Mouse (Mus musculus) embryonic facial prominence, embryonic 10.5 days (tissue): ENCODE data around the gene Abca2. TPM values are rescaled to one million over a fixed set of nuclear protein-coding genes. Genes with fewer than 3 reads are reported as not detected.
A peak's percentile ranks its signal among the peaks of the same experiment; 100 is the strongest.
"Not testable (repeated sequence)": the region's sequence is repeated elsewhere in the genome, so short reads cannot be mapped to it uniquely, and the experiment has no call there.

Experiments used
- DNase-seq: peaks from one replicate; pipeline ENCODE4 v3.0.0-alpha.2; 2017; ENCODE audit warnings: low spot score
- H3K27ac ChIP-seq: fragments of 300-500 bp; sonication (generic); replicated peaks from 2 replicates; pipeline ENCODE4 v1.5.1; 2016; ENCODE audit warnings: mild to moderate bottlenecking
- H3K27me3 ChIP-seq: fragments of 300-500 bp; sonication (generic); replicated peaks from 2 replicates; pipeline ENCODE4 v1.6.1; 2016; ENCODE audit warnings: low read depth, mild to moderate bottlenecking; ENCODE audit not compliant: poor library complexity, severe bottlenecking
- H3K36me3 ChIP-seq: fragments of 300-500 bp; sonication (generic); replicated peaks from 2 replicates; pipeline ENCODE4 v1.6.1; 2016; ENCODE audit warnings: mild to moderate bottlenecking, moderate library complexity
- H3K4me1 ChIP-seq: fragments of 300-500 bp; sonication (generic); 2 replicates; pipeline ENCODE4 v1.6.1; 2016
- H3K4me3 ChIP-seq: fragments of 300-500 bp; sonication (generic); 2 replicates; pipeline ENCODE4 v1.5.1; 2016; ENCODE audit warnings: mild to moderate bottlenecking, moderate library complexity
- H3K9me3 ChIP-seq: fragments of 300-500 bp; sonication (generic); 2 replicates; pipeline ENCODE4 v1.6.1; 2016; ENCODE audit warnings: mild to moderate bottlenecking
- WGBS: fragments of 180-500 bp; shearing (Covaris S2); methylation state at CpG from one replicate; pipeline ENCODE4 v1.1.7; 2016; 5-methylcytosine and 5-hydroxymethylcytosine counted together
- polyA plus RNA-seq: library from polyadenylated mRNA; unstranded; fragments of >200 nt; fragmentation: Nextera tagmentation; extraction: Ambion mirVana; gene quantifications from 2 replicates; pipeline ENCODE4 v1.2.1, GENCODE M21; 2016

The Abca2 gene
- polyA plus RNA-seq, 1 experiment from 2014 or later = 4.3 TPM

DNA sequence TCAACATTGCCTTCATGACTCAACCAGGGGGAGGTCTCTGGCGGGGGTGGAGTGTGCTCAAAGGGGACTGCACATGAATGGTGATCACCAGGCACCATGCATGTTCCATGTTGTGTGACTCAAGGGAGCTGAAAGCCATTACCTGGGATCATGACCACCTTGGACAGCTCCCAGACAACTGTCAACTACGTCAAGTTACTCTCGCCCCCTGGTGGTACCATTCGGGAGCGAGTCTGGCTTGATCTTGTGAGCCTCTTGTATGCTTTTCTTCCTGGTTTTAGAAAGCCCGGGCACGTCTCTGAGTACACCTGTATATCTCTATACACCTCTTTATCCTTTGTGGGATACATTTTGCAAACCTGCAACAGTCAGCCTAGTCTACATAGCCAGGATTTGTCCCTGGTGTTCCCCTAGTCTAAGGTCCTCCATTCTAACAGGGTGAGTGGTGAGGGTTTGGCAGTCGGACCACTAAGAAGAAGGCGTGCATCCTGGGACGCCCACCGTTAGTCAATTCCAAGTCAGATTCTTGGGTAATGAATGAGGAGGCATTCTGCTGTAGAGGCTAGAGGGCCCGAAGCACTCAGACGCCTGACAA lies 26.0 kb upstream of the Abca2 start:
- Histone ChIP-seq H3K4me1 (peaks cover 23% of the 10 kb centered on the region), H3K9me3 (no peaks in the 10 kb centered on the region), H3K27me3 (peaks cover 85% of the 10 kb centered on the region), H3K4me3 (peak overlapping the region; percentile 68), H3K27ac (peak overlapping the region; percentile 72; the same call in 1 of the 2 replicates), H3K36me3 (no peaks in the 10 kb centered on the region; the same call in 1 of the 2 replicates)
- WGBS = 1% methylated on average over 13 of the region's 13 CpGs
- DNase-seq = peak; percentile 88

GRCm38 (mm10) chr2:25402972-25403601 lies 25.4 kb upstream of the Abca2 start:
- 1% methylated on average over 54 of the region's 54 CpGs for WGBS
- H3K4me3 ChIP-seq = peak overlapping the region; percentile 68
- no peaks in the 10 kb centered on the region for H3K9me3 ChIP-seq
- H3K27me3 ChIP-seq = peaks cover 79% of the 10 kb centered on the region
- H3K27ac ChIP-seq = peak overlapping the region; percentile 72
- H3K36me3 ChIP-seq = peaks cover 3% of the 10 kb centered on the region; the same call in 1 of the 2 replicates
- peak; percentile 62 for DNase-seq
- peaks cover 23% of the 10 kb centered on the region for H3K4me1 ChIP-seq

DNA sequence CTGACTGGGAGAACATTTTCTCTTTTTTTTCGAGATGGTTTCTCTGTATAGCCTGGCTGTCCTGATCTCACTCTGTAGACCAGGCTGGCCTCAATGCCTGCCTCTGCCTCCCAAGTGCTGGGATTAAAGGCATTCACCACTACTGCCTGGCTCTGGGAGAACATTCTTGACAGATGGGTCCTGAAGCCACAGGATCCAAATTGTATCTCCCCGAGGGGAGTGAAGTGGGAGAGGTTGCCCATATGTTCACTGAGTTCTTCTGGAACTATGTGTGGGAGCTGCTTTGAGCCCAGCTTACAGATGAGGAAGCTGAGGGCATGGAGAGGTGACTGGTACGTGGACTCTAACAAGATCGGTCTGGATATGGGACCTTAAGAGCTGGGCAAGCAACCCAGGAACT lies 24.5 kb upstream of the Abca2 start:
- 83% methylated on average over 4 of the region's 4 CpGs for WGBS
- peaks cover 72% of the 10 kb centered on the region for H3K27me3 ChIP-seq
- peak overlapping the region; percentile 68 for H3K4me3 ChIP-seq
- no peak for DNase-seq
- H3K4me1 ChIP-seq = peaks cover 23% of the 10 kb centered on the region
- peaks cover 8% of the 10 kb centered on the region; the same call in 1 of the 2 replicates for H3K36me3 ChIP-seq
- H3K9me3 ChIP-seq = no peaks in the 10 kb centered on the region
- H3K27ac ChIP-seq = no peak overlapping the region

- 89% methylated on average over 10 of the region's 10 CpGs for WGBS
- Histone ChIP-seq H3K4me3 (no peak overlapping the region), H3K9me3 (no peaks in the 10 kb centered on the region), H3K27ac (no peak overlapping the region), H3K27me3 (peaks cover 23% of the 10 kb centered on the region), H3K4me1 (0 out of 2 replicates have a peak, but pooled peaks cover under 1% of the 10 kb centered on the region), H3K36me3 (peaks cover 10% of the 10 kb centered on the region; the same call in 1 of the 2 replicates)
- DNase-seq = no peak
These were observed 19.6 kb upstream of the Abca2 start for GRCm38 (mm10) chr2:25408908-25409307.

DNA sequence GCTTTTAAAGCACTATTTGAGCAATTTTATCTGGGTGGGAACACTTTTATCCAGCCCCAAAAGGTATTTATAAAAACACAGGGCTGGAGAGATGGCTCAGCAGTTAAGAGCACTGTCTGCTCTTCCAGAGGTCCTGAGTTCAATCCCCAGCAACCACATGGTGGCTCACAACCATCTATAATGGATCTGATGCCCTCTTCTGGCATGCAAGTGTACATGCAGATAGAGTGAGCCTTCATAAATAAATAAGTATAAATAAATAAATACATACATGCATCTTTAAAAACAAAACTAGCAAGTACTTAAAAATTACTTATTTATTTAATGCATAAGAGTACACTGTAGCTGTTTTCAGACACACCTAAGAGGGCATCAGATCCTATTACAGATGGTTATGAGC lies 15.1 kb upstream of the Abca2 start:
- not testable (repeated sequence) for H3K36me3 ChIP-seq, H3K27me3 ChIP-seq, DNase-seq, H3K9me3 ChIP-seq, H3K4me3 ChIP-seq, H3K27ac ChIP-seq, H3K4me1 ChIP-seq

DNA sequence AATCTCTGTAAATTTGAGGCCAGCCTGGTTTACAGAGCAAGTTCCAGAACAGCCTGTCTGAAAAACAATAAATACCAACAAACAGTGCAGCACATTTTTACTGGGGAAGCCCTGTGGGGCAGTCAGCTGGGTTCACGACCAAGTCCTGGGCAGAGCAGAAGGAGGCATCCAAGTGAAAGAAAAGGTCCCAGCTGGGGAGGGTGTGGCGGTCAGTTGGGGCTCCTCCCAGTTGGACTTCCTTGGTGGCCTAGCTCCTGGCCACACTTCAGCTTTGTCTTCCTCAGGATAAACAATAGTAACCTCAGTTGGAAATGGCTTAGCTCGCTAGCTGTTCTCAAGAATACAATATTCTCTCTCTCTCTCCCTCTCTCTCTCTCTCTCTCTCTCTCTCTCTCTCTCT lies 11.1 kb upstream of the Abca2 start:
- H3K4me1 ChIP-seq = peaks cover under 1% of the 10 kb centered on the region; the same call in 1 of the 2 replicates
- H3K27ac ChIP-seq = no peak overlapping the region
- 20% methylated on average over 3 of the region's 3 CpGs for WGBS
- H3K4me3 ChIP-seq = no peak overlapping the region
- peaks cover 6% of the 10 kb centered on the region for H3K27me3 ChIP-seq
- no peaks in the 10 kb centered on the region for H3K36me3 ChIP-seq
- H3K9me3 ChIP-seq = no peaks in the 10 kb centered on the region
- no peak for DNase-seq

- Histone ChIP-seq H3K36me3 (no peaks in the 10 kb centered on the region), H3K4me3 (no peak overlapping the region), H3K4me1 (peaks cover 4% of the 10 kb centered on the region; the same call in 1 of the 2 replicates), H3K27me3 (peaks cover 50% of the 10 kb centered on the region), H3K27ac (no peak overlapping the region), H3K9me3 (no peaks in the 10 kb centered on the region)
- 19% methylated on average over 3 of the region's 3 CpGs for WGBS
- DNase-seq = peak; percentile 78
These were observed 6.6 kb upstream of the Abca2 start for GRCm38 (mm10) chr2:25421896-25422295.

DNA sequence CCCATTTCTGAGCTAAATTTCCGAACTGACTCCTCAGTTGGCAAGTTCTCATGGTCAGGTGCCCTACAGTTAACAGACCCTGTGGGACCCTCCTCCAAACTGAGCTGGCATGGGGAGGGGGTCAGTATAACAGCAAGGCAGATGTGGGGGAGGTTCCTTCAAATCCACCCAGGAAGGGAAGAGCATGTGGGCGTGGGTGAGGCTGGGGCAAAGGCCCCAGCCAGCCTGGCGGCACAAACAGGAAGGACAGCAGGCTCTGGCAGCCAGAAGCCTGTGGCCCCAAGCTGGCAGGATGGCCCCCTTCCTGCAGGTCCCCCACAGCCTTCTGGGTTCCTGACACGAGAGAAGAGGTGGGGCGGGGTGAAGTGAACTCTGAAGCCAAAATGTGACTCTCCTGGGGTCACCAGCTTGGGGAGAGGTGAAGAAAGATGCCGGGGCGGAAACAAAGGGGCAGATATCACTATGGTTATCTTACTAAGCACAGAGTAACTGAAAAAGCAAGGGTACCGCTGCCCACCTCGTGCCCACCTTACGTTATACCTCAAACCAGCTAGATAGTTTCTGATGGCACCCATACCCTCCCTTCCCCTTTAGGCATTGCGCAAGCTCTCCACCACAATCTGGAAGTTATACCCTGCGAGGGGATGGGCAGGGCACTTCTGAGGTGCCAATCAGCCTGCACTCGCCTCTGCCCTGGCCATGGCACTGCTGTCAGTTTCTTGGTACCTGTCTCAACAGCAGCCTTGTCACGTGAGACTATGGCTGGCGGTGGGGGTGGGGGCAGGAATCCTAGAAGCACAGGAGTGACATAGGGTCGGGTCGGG lies 5.7 kb upstream of the Abca2 start, which contains the start of gene Fut7:
Gene Fut7 (plus strand): TSS at position 681 of the 824 bp plus-strand sequence.
- H3K36me3 ChIP-seq = no peaks in the 10 kb centered on the region
- peaks cover 4% of the 10 kb centered on the region; the same call in 1 of the 2 replicates for H3K4me1 ChIP-seq
- no peak for DNase-seq
- H3K9me3 ChIP-seq = no peaks in the 10 kb centered on the region
- H3K27ac ChIP-seq = no peak within 1 kb of the TSS
- 63% methylated on average over 17 of the region's 17 CpGs for WGBS
- H3K27me3 ChIP-seq = peaks cover 50% of the 10 kb centered on the region
- H3K4me3 ChIP-seq = no peak within 1 kb of the TSS

DNA sequence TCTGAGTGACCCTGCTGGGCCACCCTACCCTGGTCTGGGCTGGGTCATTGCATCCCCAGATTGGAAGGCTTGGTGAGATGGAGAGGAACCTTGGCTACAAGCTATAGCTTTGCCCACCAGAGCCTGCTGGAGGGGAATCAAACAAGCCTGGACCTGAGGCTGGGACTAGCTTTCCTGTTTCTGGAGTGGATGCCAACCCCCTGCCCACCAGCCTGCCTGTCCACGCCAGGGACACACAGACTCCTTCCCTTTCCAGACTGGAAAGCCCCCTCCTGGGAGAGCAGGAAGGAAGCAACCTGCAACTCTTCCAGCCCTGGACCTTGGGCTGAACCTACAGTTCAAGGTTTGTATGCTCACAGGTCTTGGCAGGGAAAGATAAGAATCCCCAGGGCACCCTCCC lies 4.9 kb upstream of the Abca2 start:
- H3K9me3 ChIP-seq = no peaks in the 10 kb centered on the region
- no peak overlapping the region for H3K4me3 ChIP-seq
- no peak for DNase-seq
- H3K4me1 ChIP-seq = peaks cover 7% of the 10 kb centered on the region
- WGBS = 79% methylated on average over 1 of the region's 1 CpGs
- no peak overlapping the region for H3K27ac ChIP-seq
- peaks cover 46% of the 10 kb centered on the region for H3K27me3 ChIP-seq
- H3K36me3 ChIP-seq = no peaks in the 10 kb centered on the region

DNA sequence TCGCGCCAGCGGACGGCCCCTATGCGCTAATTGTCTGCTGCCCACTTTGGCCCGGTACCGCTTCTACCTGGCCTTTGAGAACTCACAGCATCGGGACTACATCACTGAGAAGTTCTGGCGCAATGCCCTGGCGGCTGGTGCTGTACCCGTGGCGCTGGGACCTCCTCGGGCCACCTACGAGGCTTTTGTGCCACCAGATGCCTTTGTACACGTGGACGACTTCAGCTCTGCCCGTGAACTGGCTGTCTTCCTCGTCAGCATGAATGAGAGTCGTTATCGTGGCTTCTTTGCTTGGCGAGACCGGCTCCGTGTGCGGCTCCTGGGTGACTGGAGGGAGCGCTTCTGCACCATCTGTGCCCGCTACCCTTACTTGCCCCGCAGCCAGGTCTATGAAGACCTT lies 3.0 kb upstream of the Abca2 start:
- WGBS = 54% methylated on average over 27 of the region's 27 CpGs
- H3K4me1 ChIP-seq = peaks cover 20% of the 10 kb centered on the region
- no peak overlapping the region for H3K27ac ChIP-seq
- no peak overlapping the region for H3K4me3 ChIP-seq
- peaks cover 64% of the 10 kb centered on the region for H3K27me3 ChIP-seq
- no peaks in the 10 kb centered on the region for H3K9me3 ChIP-seq
- no peaks in the 10 kb centered on the region for H3K36me3 ChIP-seq
- no peak for DNase-seq

- WGBS = 23% methylated on average over 5 of the region's 5 CpGs
- H3K4me1 ChIP-seq = peaks cover 33% of the 10 kb centered on the region
- H3K27me3 ChIP-seq = peaks cover 73% of the 10 kb centered on the region
- H3K36me3 ChIP-seq = no peaks in the 10 kb centered on the region
- H3K27ac ChIP-seq = no peak overlapping the region
- peak; percentile 83 for DNase-seq
- no peaks in the 10 kb centered on the region for H3K9me3 ChIP-seq
- H3K4me3 ChIP-seq = no peak overlapping the region
These were observed 1.7 kb upstream of the Abca2 start for GRCm38 (mm10) chr2:25426721-25427191.

GRCm38 (mm10) chr2:25427256-25427655 lies 1.2 kb upstream of the Abca2 start:
- H3K9me3 ChIP-seq = no peaks in the 10 kb centered on the region
- H3K27me3 ChIP-seq = peaks cover 73% of the 10 kb centered on the region
- H3K27ac ChIP-seq = no peak overlapping the region
- no peak for DNase-seq
- no peak overlapping the region for H3K4me3 ChIP-seq
- no peaks in the 10 kb centered on the region for H3K36me3 ChIP-seq
- H3K4me1 ChIP-seq = peaks cover 38% of the 10 kb centered on the region
- 84% methylated on average over 5 of the region's 5 CpGs for WGBS
